Mouse (Mus musculus) heart, postnatal 0 days (tissue): ENCODE measurements around the gene Fgf8.

Source experiments
- CTCF ChIP-seq: IDR thresholded peaks from 2 replicates; pipeline ENCODE4 v1.5.1; 2016; ENCODE audit warnings: antibody characterized with exemption, control low read depth, low read depth
- EP300 ChIP-seq: IDR thresholded peaks from 2 replicates; pipeline ENCODE4 v1.6.1; 2016; ENCODE audit warnings: antibody characterized with exemption, low read depth

DNA sequence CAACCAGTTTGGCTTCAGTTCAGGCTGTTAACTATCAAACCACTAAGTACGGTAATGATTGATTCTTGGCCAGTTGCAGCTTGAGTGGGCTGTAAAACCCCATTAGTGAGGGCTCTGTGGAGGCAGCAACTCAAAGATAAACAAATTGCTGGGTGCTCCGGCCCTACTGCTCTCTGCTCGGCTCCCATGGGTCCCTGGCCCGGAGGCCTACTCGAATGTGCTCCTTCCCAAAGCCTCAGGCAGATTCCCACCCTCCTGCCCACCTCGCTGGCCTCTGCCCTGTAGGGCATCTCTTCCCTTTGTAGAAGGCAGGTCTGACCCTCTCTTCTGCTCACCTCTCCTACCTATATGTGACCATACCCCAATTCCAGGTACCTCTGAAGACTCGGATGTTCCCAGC is 8.0 kb downstream of the Fgf8 start:
- TF ChIP-seq CTCF (no peak), EP300 (no peak)
